Mouse (Mus musculus) forebrain, embryonic 11.5 days (tissue): Measurements from ENCODE around the gene Cyp1a1. TPM values are rescaled to one million over a fixed set of nuclear protein-coding genes. Genes with fewer than 3 reads are reported as not detected.

ENCODE experiments used
- ATAC-seq: fragments of 200-750 bp; cut with Nextera tagmentation; replicated peaks from 2 replicates; pipeline ENCODE4 v1.8.0; 2017; ENCODE audit warnings: moderate TSS enrichment; ENCODE audit not compliant: low FRiP score
- DNase-seq: peaks from one replicate; pipeline ENCODE4 v3.0.0-alpha.2; 2017; ENCODE audit warnings: low spot score
- H3K27ac ChIP-seq: fragments of 300-500 bp; sonication (generic); 2 replicates; pipeline ENCODE4 v1.5.1; 2014; ENCODE audit warnings: low read depth, low read length
- H3K27me3 ChIP-seq: fragments of 300-500 bp; sonication (generic); 2 replicates; pipeline ENCODE4 v1.6.1; 2014; ENCODE audit warnings: mild to moderate bottlenecking, low read length, mixed read lengths; ENCODE audit not compliant: control insufficient read depth, insufficient read depth
- H3K36me3 ChIP-seq: fragments of 300-500 bp; sonication (generic); 2 replicates; pipeline ENCODE4 v1.6.1; 2014; ENCODE audit warnings: mild to moderate bottlenecking, low read length, moderate library complexity, mixed read lengths; ENCODE audit not compliant: control insufficient read depth, insufficient read depth
- H3K4me1 ChIP-seq: fragments of 300-500 bp; sonication (generic); replicated peaks from 2 replicates; pipeline ENCODE4 v1.6.1; 2014; ENCODE audit warnings: low read length, mixed read lengths; ENCODE audit not compliant: control insufficient read depth, insufficient read depth
- H3K4me2 ChIP-seq: fragments of 300-500 bp; sonication (generic); 2 replicates; pipeline ENCODE4 v1.6.1; 2014; ENCODE audit warnings: low read depth, mild to moderate bottlenecking, low read length, moderate library complexity, mixed read lengths; ENCODE audit not compliant: severe bottlenecking
- H3K4me3 ChIP-seq: fragments of 300-500 bp; sonication (generic); 2 replicates; pipeline ENCODE4 v1.5.1; 2014; ENCODE audit warnings: low read depth, low read length
- H3K9ac ChIP-seq: fragments of 300-500 bp; sonication (generic); 2 replicates; pipeline ENCODE4 v1.6.1; 2014; ENCODE audit warnings: low read length
- H3K9me3 ChIP-seq: fragments of 300-500 bp; sonication (generic); 2 replicates; pipeline ENCODE4 v1.6.1; 2016; ENCODE audit warnings: low read length, mixed read lengths; ENCODE audit not compliant: control insufficient read depth
- WGBS: fragments of 180-500 bp; shearing (Covaris S2); extraction: QIAGEN DNeasy Blood & Tissue Kit; methylation state at CpG from one replicate; pipeline ENCODE4 v1.1.7; 2014; 5-methylcytosine and 5-hydroxymethylcytosine counted together
- polyA plus RNA-seq: library from polyadenylated mRNA; unstranded; fragments of >200 nt; fragmentation: Nextera tagmentation; extraction: Ambion mirVana; gene quantifications from 2 replicates; pipeline ENCODE4 v1.2.1, GENCODE M21; 2014

Cyp1a1 gene
- polyA plus RNA-seq, 1 experiment from 2014 or later = not detected

DNA sequence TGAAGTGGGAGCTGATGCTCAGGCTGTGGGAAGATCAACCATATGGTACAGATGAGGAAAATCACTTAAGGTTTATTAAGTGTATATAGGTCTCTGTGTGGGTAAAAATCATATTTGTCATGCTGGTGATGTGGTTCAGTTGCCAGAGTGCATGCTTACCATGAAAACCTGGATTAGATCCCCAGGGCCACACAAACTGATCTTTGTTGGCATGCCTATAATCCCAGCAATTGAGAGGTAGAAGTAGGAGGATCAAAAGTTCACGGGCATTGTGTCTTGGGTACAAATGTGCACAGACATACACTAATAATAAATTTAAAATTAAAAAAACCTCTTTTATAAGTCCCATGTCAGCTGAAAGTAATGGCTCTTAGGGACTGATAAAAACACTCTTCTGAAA is 34.6 kb downstream of the Cyp1a1 start:
- no peaks in the 10 kb centered on the region for H3K4me1 ChIP-seq
- ATAC-seq (no peak), DNase-seq (no peak)
- H3K4me2 ChIP-seq = no peak overlapping the region
- peaks cover 3% of the 10 kb centered on the region; the same call in 1 of the 2 replicates for H3K36me3 ChIP-seq
- no peaks in the 10 kb centered on the region for H3K9me3 ChIP-seq
- no peak overlapping the region for H3K4me3 ChIP-seq
- no peak overlapping the region for H3K9ac ChIP-seq
- 86% methylated on average over 1 of the region's 1 CpGs for WGBS
- no peaks in the 10 kb centered on the region for H3K27me3 ChIP-seq
- H3K27ac ChIP-seq = no peak overlapping the region

DNA sequence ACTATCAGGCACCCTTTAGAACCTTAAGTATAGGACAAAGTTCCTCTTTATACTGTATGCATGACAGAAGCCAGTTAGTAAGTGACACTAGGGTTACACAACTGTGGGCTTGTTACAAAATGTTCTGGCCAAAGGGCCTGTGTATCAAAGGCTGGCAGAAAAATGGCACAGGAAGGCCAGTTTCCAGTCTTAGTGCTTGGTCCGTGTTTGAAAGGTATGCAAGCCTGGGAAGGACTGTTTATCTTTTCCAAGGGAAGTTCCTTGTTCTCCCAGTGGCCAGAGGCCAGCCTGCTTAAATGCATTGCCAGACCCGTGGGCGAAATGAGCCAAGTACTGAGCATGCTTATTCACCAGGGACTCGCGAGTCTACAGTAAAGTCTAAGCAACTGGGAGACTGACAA is 35.6 kb downstream of the Cyp1a1 start:
- Histone ChIP-seq H3K36me3 (peaks cover 3% of the 10 kb centered on the region; the same call in 1 of the 2 replicates), H3K4me2 (no peak overlapping the region), H3K9me3 (no peaks in the 10 kb centered on the region), H3K27ac (no peak overlapping the region), H3K27me3 (no peaks in the 10 kb centered on the region), H3K9ac (no peak overlapping the region), H3K4me1 (no peaks in the 10 kb centered on the region), H3K4me3 (no peak overlapping the region)
- 82% methylated on average over 5 of the region's 5 CpGs for WGBS
- DNase-seq (no peak), ATAC-seq (no peak)

DNA sequence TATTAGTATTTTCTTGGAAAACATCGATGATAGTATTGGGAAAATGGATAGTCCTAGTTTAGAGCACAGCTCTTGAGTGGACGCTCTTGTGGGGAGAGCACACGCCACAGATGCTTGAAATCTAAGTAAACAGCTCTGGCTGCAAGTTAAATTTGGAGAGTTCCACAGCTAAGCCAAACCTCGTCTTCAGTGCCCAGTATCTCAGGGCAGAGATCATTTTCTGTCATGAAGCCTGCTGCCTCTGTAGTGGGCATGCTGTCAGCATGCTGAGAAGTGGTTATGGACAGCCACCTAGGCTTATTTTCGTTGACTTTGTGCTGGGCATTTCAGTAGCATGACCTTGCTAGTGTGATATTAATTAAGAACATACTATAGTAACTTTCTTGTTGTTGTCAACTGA is 36.1 kb downstream of the Cyp1a1 start:
- peaks cover 3% of the 10 kb centered on the region; the same call in 1 of the 2 replicates for H3K36me3 ChIP-seq
- ATAC-seq (no peak), DNase-seq (no peak)
- H3K4me2 ChIP-seq = no peak overlapping the region
- no peaks in the 10 kb centered on the region for H3K4me1 ChIP-seq
- H3K27me3 ChIP-seq = no peaks in the 10 kb centered on the region
- H3K27ac ChIP-seq = no peak overlapping the region
- no peaks in the 10 kb centered on the region for H3K9me3 ChIP-seq
- no peak overlapping the region for H3K4me3 ChIP-seq
- 92% methylated on average over 5 of the region's 5 CpGs for WGBS
- H3K9ac ChIP-seq = no peak overlapping the region

- H3K9ac ChIP-seq = no peak overlapping the region
- H3K27ac ChIP-seq = no peak overlapping the region
- DNase-seq = no peak
- H3K4me2 ChIP-seq = no peak overlapping the region
- WGBS = 89% methylated on average over 3 of the region's 3 CpGs
- H3K4me3 ChIP-seq = no peak overlapping the region
- H3K36me3 ChIP-seq = peaks cover 3% of the 10 kb centered on the region; the same call in 1 of the 2 replicates
- no peak for ATAC-seq
- no peaks in the 10 kb centered on the region for H3K4me1 ChIP-seq
- H3K9me3 ChIP-seq = no peaks in the 10 kb centered on the region
- H3K27me3 ChIP-seq = no peaks in the 10 kb centered on the region
These were observed 37.0 kb downstream of the Cyp1a1 start for GRCm38 (mm10) chr9:57724701-57725100.

DNA sequence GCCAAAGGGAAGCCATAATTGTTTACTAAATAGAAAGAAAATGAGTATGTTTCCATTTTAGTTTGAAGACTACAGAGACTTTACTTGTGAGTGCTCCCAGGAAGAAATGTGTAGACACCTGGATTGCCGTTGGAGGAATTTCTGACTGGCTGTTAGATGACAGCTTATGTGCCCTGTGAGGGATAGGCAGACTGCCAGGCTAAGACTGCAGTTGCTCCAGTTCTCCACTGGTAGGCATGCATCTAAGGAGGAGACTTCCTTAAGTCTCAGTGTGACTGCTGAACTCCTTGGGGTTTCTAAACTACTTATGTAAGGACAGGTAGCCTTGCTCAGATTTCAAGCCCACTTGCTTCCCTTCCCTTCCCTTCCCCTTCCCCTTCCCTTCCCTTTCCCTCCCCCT is 40.6 kb downstream of the Cyp1a1 start:
- DNase-seq = no peak
- WGBS = 96% methylated on average over 1 of the region's 1 CpGs
- Histone ChIP-seq H3K27ac (no peak overlapping the region), H3K9ac (no peak overlapping the region), H3K4me1 (no peaks in the 10 kb centered on the region), H3K9me3 (no peaks in the 10 kb centered on the region), H3K4me2 (no peak overlapping the region), H3K4me3 (no peak overlapping the region), H3K36me3 (no peaks in the 10 kb centered on the region; the same call in 1 of the 2 replicates), H3K27me3 (no peaks in the 10 kb centered on the region)
- ATAC-seq = no peak

GRCm38 (mm10) chr9:57733606-57734005 is 45.9 kb downstream of the Cyp1a1 start:
- WGBS = 97% methylated on average over 6 of the region's 6 CpGs
- H3K27ac ChIP-seq = no peak overlapping the region
- DNase-seq (peak; percentile 15), ATAC-seq (no peak)
- no peak overlapping the region for H3K9ac ChIP-seq
- H3K4me3 ChIP-seq = no peak overlapping the region
- H3K36me3 ChIP-seq = no peaks in the 10 kb centered on the region
- no peak overlapping the region for H3K4me2 ChIP-seq
- H3K27me3 ChIP-seq = no peaks in the 10 kb centered on the region
- no peaks in the 10 kb centered on the region for H3K9me3 ChIP-seq
- no peaks in the 10 kb centered on the region for H3K4me1 ChIP-seq

DNA sequence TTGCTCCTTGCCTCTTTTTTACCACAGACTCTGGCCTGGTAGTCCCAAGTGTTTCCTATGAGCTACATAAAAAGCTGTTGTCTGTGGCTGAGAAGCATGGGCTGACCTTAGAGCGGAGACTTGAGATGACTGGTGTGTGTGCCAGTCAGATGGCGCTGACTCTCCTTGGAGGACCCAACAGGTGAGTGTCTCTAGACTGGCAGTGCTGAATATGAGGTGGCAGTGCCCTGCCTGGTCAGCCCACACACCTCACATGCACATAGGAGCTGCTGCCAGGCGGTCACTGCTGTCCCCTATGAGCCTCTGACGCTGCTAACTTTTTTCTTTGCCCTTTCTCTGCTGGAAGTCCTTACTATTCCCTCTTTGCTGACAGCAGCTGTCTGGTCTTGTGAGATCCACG is 52.1 kb downstream of the Cyp1a1 start:
- Histone ChIP-seq H3K9me3 (no peaks in the 10 kb centered on the region), H3K4me3 (no peak overlapping the region), H3K36me3 (no peaks in the 10 kb centered on the region), H3K27me3 (no peaks in the 10 kb centered on the region), H3K4me1 (no peaks in the 10 kb centered on the region), H3K4me2 (no peak overlapping the region), H3K27ac (no peak overlapping the region), H3K9ac (no peak overlapping the region)
- DNase-seq = peak; percentile 35
- ATAC-seq = no peak
- WGBS = 92% methylated on average over 5 of the region's 5 CpGs

DNA sequence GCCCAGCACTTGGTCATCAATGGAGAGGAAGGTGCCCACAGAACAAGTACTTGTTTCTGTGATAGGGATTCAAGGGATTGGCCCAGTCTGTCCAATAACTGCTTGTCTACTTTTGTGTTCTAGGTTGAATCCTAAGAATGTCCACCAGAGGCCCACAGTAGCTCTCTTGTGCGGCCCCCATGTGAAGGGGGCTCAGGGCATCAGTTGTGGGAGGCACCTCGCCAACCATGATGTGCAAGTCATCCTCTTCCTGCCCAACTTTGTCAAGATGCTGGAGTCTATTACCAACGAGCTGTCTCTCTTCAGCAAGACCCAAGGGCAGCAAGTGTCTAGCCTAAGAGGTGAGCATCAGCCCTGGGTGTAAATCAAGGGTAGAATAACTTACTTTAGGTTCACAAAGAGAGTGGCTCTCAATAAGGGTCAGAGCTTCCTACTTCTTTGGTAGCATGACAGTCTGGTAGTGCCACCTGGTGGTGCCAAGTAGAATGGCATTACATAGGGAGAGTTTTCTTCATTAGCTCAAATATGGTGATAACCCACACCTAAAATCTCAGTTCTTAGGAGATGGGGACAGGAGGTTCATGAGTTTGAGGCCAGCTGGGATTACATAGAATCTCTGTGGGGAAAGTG is 56.8 kb downstream of the Cyp1a1 start:
- ATAC-seq = no peak
- no peak overlapping the region for H3K27ac ChIP-seq
- WGBS = 75% methylated on average over 3 of the region's 3 CpGs
- DNase-seq = peak; percentile 53
- H3K27me3 ChIP-seq = no peaks in the 10 kb centered on the region
- no peak overlapping the region for H3K4me3 ChIP-seq
- H3K9me3 ChIP-seq = no peaks in the 10 kb centered on the region
- no peak overlapping the region for H3K9ac ChIP-seq
- peaks cover 11% of the 10 kb centered on the region; the same call in 1 of the 2 replicates for H3K36me3 ChIP-seq
- H3K4me2 ChIP-seq = no peak overlapping the region
- no peaks in the 10 kb centered on the region for H3K4me1 ChIP-seq

DNA sequence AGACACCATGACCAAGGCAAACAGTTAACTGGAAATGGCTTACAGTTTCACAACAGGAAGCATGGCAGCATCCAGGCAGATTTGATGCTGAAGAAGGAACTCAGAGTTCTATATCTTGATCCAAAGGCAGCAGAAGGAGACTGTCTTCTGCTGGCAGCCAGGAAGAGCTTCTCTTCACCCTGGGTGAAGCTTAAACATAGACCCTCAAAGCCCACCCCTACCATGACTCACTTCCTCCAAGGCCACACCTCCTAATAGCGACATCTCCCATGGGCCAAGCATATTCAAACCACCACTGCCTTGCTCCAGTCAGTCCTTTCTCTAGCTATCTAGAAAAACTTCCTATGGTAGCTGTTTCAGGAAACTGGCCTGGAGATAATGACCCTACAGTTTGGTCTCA is 59.3 kb downstream of the Cyp1a1 start:
- WGBS = 84% methylated on average over 1 of the region's 1 CpGs
- no peak for ATAC-seq

More for the DNA sequence above, 59.3 kb downstream of the Cyp1a1 start:
- Histone ChIP-seq H3K36me3 (peaks cover 12% of the 10 kb centered on the region; the same call in 1 of the 2 replicates), H3K9me3 (no peaks in the 10 kb centered on the region), H3K4me1 (no peaks in the 10 kb centered on the region), H3K9ac (no peak overlapping the region), H3K4me2 (no peak overlapping the region), H3K4me3 (no peak overlapping the region), H3K27ac (no peak overlapping the region), H3K27me3 (no peaks in the 10 kb centered on the region)
- DNase-seq = peak; percentile 9
